Mouse (Mus musculus) midbrain, embryonic 10.5 days (tissue): Measurements from ENCODE around the gene Baz2a. TPM values are rescaled to one million over a fixed set of nuclear protein-coding genes. Genes with fewer than 3 reads are reported as not detected.
"Not testable (repeated sequence)": the region's sequence is repeated elsewhere in the genome, so short reads cannot be mapped to it uniquely, and the experiment has no call there.

Source experiments
- DNase-seq: peaks from one replicate; pipeline ENCODE4 v3.0.0-alpha.2; 2017; ENCODE audit warnings: low spot score
- H3K27ac ChIP-seq: fragments of 300-500 bp; sonication (generic); replicated peaks from 2 replicates; pipeline ENCODE4 v1.5.1; 2016; ENCODE audit warnings: mild to moderate bottlenecking
- H3K27me3 ChIP-seq: fragments of 300-500 bp; sonication (generic); 2 replicates; pipeline ENCODE4 v1.6.1; 2016; ENCODE audit warnings: low read depth, mild to moderate bottlenecking; ENCODE audit not compliant: poor library complexity, severe bottlenecking
- H3K36me3 ChIP-seq: fragments of 300-500 bp; sonication (generic); 2 replicates; pipeline ENCODE4 v1.6.1; 2016; ENCODE audit warnings: mild to moderate bottlenecking, moderate library complexity
- H3K4me1 ChIP-seq: fragments of 300-500 bp; sonication (generic); 2 replicates; pipeline ENCODE4 v1.6.1; 2016
- H3K4me3 ChIP-seq: fragments of 300-500 bp; sonication (generic); 2 replicates; pipeline ENCODE4 v1.5.1; 2016; ENCODE audit warnings: mild to moderate bottlenecking, moderate library complexity
- H3K9me3 ChIP-seq: fragments of 300-500 bp; sonication (generic); replicated peaks from 2 replicates; pipeline ENCODE4 v1.6.1; 2016; ENCODE audit warnings: mild to moderate bottlenecking
- WGBS: fragments of 180-500 bp; shearing (Covaris S2); methylation state at CpG from one replicate; pipeline ENCODE4 v1.1.7; 2016; 5-methylcytosine and 5-hydroxymethylcytosine counted together
- polyA plus RNA-seq: library from polyadenylated mRNA; unstranded; fragments of >200 nt; fragmentation: Nextera tagmentation; extraction: Ambion mirVana; gene quantifications from 2 replicates; pipeline ENCODE4 v1.2.1, GENCODE M21; 2016

The Baz2a gene
- polyA plus RNA-seq, 1 experiment from 2014 or later, result 14.3 TPM

GRCm38 (mm10) chr10:128084160-128084559, 7.2 kb upstream of the Baz2a start:
- H3K27ac ChIP-seq, result peak overlapping the region; percentile 97
- H3K36me3 ChIP-seq, result peaks cover 52% of the 10 kb centered on the region
- H3K9me3 ChIP-seq, result no peaks in the 10 kb centered on the region
- H3K27me3 ChIP-seq, result no peaks in the 10 kb centered on the region
- H3K4me1 ChIP-seq, result peaks cover 21% of the 10 kb centered on the region
- 8% methylated on average over 3 of the region's 3 CpGs for WGBS
- no peak for DNase-seq
- peak overlapping the region; percentile 76 for H3K4me3 ChIP-seq

- peaks cover 30% of the 10 kb centered on the region for H3K4me1 ChIP-seq
- peak; percentile 25 for DNase-seq
- H3K27ac ChIP-seq, result no peak overlapping the region
- 85% methylated on average over 6 of the region's 6 CpGs for WGBS
- no peak overlapping the region for H3K4me3 ChIP-seq
- no peaks in the 10 kb centered on the region for H3K9me3 ChIP-seq
- peaks cover 70% of the 10 kb centered on the region for H3K36me3 ChIP-seq
- no peaks in the 10 kb centered on the region for H3K27me3 ChIP-seq
Observed at GRCm38 (mm10) chr10:128086391-128086790, 5.0 kb upstream of the Baz2a start.

GRCm38 (mm10) chr10:128087216-128087615, 4.2 kb upstream of the Baz2a start:
- not testable (repeated sequence) for H3K9me3 ChIP-seq, DNase-seq, H3K4me3 ChIP-seq, H3K27me3 ChIP-seq, H3K27ac ChIP-seq
- H3K36me3 ChIP-seq, result peaks cover 70% of the 10 kb centered on the region
- WGBS, result 79% methylated on average over 2 of the region's 2 CpGs
- peaks cover 32% of the 10 kb centered on the region for H3K4me1 ChIP-seq

GRCm38 (mm10) chr10:128088181-128088580, 3.2 kb upstream of the Baz2a start:
- 94% methylated on average over 5 of the region's 5 CpGs for WGBS
- Histone ChIP-seq H3K9me3 (no peaks in the 10 kb centered on the region), H3K36me3 (peaks cover 70% of the 10 kb centered on the region), H3K27ac (no peak overlapping the region), H3K27me3 (no peaks in the 10 kb centered on the region), H3K4me1 (peaks cover 36% of the 10 kb centered on the region), H3K4me3 (no peak overlapping the region)
- DNase-seq, result no peak

GRCm38 (mm10) chr10:128089842-128090241, 1.5 kb upstream of the Baz2a start:
- DNase-seq, result no peak
- H3K4me3 ChIP-seq, result no peak overlapping the region
- peaks cover 44% of the 10 kb centered on the region for H3K4me1 ChIP-seq
- 82% methylated on average over 5 of the region's 5 CpGs for WGBS
- no peak overlapping the region for H3K27ac ChIP-seq
- H3K27me3 ChIP-seq, result peaks cover 7% of the 10 kb centered on the region; the same call in 1 of the 2 replicates
- H3K9me3 ChIP-seq, result no peaks in the 10 kb centered on the region
- H3K36me3 ChIP-seq, result peaks cover 62% of the 10 kb centered on the region

- WGBS, result 10% methylated on average over 14 of the region's 14 CpGs
- peaks cover 7% of the 10 kb centered on the region; the same call in 1 of the 2 replicates for H3K27me3 ChIP-seq
- peak; percentile 85 for DNase-seq
- peak overlapping the region; percentile 94 for H3K27ac ChIP-seq
- H3K4me3 ChIP-seq, result peak overlapping the region; percentile 89
- H3K36me3 ChIP-seq, result peaks cover 51% of the 10 kb centered on the region
- no peaks in the 10 kb centered on the region for H3K9me3 ChIP-seq
- H3K4me1 ChIP-seq, result peaks cover 51% of the 10 kb centered on the region
Observed at GRCm38 (mm10) chr10:128090651-128091563, 470 bp upstream of the Baz2a start.

GRCm38 (mm10) chr10:128092506-128093495, 1.4 kb downstream of the Baz2a start:
- H3K4me1 ChIP-seq, result peaks cover 60% of the 10 kb centered on the region
- DNase-seq, result peak; percentile 85
- H3K27ac ChIP-seq, result peak overlapping the region; percentile 94
- WGBS, result under 1% methylated on average over 80 of the region's 88 CpGs
- H3K9me3 ChIP-seq, result no peaks in the 10 kb centered on the region
- peaks cover 7% of the 10 kb centered on the region; the same call in 1 of the 2 replicates for H3K27me3 ChIP-seq
- H3K36me3 ChIP-seq, result peaks cover 32% of the 10 kb centered on the region
- peak overlapping the region; percentile 89 for H3K4me3 ChIP-seq

GRCm38 (mm10) chr10:128093496-128094294, 2.3 kb downstream of the Baz2a start:
- 28% methylated on average over 13 of the region's 13 CpGs for WGBS

GRCm38 (mm10) chr10:128094340-128094968, 3.1 kb downstream of the Baz2a start:
- peaks cover 15% of the 10 kb centered on the region for H3K36me3 ChIP-seq
- peaks cover 7% of the 10 kb centered on the region; the same call in 1 of the 2 replicates for H3K27me3 ChIP-seq
- no peaks in the 10 kb centered on the region for H3K9me3 ChIP-seq
- peak; percentile 83 for DNase-seq
- H3K4me1 ChIP-seq, result peaks cover 71% of the 10 kb centered on the region
- peak overlapping the region; percentile 89 for H3K4me3 ChIP-seq
- 12% methylated on average over 19 of the region's 19 CpGs for WGBS
- H3K27ac ChIP-seq, result peak overlapping the region; percentile 61

More at GRCm38 (mm10) chr10:128093496-128094294, 2.3 kb downstream of the Baz2a start:
- Histone ChIP-seq H3K36me3 (peaks cover 23% of the 10 kb centered on the region), H3K4me3 (peak overlapping the region; percentile 89), H3K4me1 (peaks cover 69% of the 10 kb centered on the region), H3K27ac (peak overlapping the region; percentile 94), H3K27me3 (peaks cover 7% of the 10 kb centered on the region; the same call in 1 of the 2 replicates), H3K9me3 (no peaks in the 10 kb centered on the region)
- no peak for DNase-seq

- Histone ChIP-seq H3K4me1 (peaks cover 71% of the 10 kb centered on the region), H3K9me3 (no peaks in the 10 kb centered on the region), H3K27me3 (peaks cover 7% of the 10 kb centered on the region; the same call in 1 of the 2 replicates), H3K36me3 (peaks cover 10% of the 10 kb centered on the region), H3K27ac (0 out of 2 replicates have a peak overlapping the region, but pooled peaks have one; percentile 61), H3K4me3 (peak overlapping the region; percentile 89)
- 19% methylated on average over 9 of the region's 9 CpGs for WGBS
- DNase-seq, result no peak
Observed at GRCm38 (mm10) chr10:128095003-128095636, 3.7 kb downstream of the Baz2a start.

GRCm38 (mm10) chr10:128096313-128096692, 4.9 kb downstream of the Baz2a start:
- peaks cover 63% of the 10 kb centered on the region for H3K4me1 ChIP-seq
- peak overlapping the region; percentile 99 for H3K4me3 ChIP-seq
- 20% methylated on average over 4 of the region's 4 CpGs for WGBS
- peak overlapping the region; percentile 95; the same call in 1 of the 2 replicates for H3K27ac ChIP-seq
- H3K36me3 ChIP-seq, result peaks cover 8% of the 10 kb centered on the region; the same call in 1 of the 2 replicates
- no peak for DNase-seq
- H3K9me3 ChIP-seq, result no peaks in the 10 kb centered on the region
- H3K27me3 ChIP-seq, result peaks cover 7% of the 10 kb centered on the region; the same call in 1 of the 2 replicates
